Mouse (Mus musculus) heart, embryonic 16.5 days (tissue): ENCODE measurements around the gene Ndc1. TPM values are rescaled to one million over a fixed set of nuclear protein-coding genes. Genes with fewer than 3 reads are reported as not detected.
"Not testable (repeated sequence)": the region's sequence is repeated elsewhere in the genome, so short reads cannot be mapped to it uniquely, and the experiment has no call there.

ENCODE experiments used
- ATAC-seq: fragments of 200-750 bp; cut with Nextera tagmentation; replicated peaks from 2 replicates; pipeline ENCODE4 v1.8.0; 2017; ENCODE audit warnings: moderate number of reproducible peaks; ENCODE audit not compliant: insufficient read depth, low FRiP score; ENCODE audit errors: extremely low read depth
- H3K27ac ChIP-seq: fragments of 300-500 bp; sonication (generic); 2 replicates; pipeline ENCODE4 v1.5.1; 2014; ENCODE audit warnings: mild to moderate bottlenecking, low read length, control low read depth, moderate library complexity
- H3K27me3 ChIP-seq: fragments of 300-500 bp; sonication (generic); 2 replicates; pipeline ENCODE4 v1.6.1; 2014; ENCODE audit warnings: low read length, mixed read lengths; ENCODE audit not compliant: control insufficient read depth, insufficient read depth
- H3K36me3 ChIP-seq: fragments of 300-500 bp; sonication (generic); 2 replicates; pipeline ENCODE4 v1.6.1; 2014; ENCODE audit not compliant: control insufficient read depth, insufficient read depth
- H3K4me1 ChIP-seq: fragments of 300-500 bp; sonication (generic); 2 replicates; pipeline ENCODE4 v1.6.1; 2014; ENCODE audit warnings: low read length, mixed read lengths; ENCODE audit not compliant: control insufficient read depth, insufficient read depth
- H3K4me2 ChIP-seq: fragments of 300-500 bp; sonication (generic); 2 replicates; pipeline ENCODE4 v1.6.1; 2014; ENCODE audit warnings: low read depth, mild to moderate bottlenecking, control low read depth, low read length
- H3K4me3 ChIP-seq: fragments of 300-500 bp; sonication (generic); 2 replicates; pipeline ENCODE4 v1.5.1; 2014; ENCODE audit warnings: mild to moderate bottlenecking, control low read depth, low read length
- H3K9ac ChIP-seq: fragments of 300-500 bp; sonication (generic); 2 replicates; pipeline ENCODE4 v1.6.1; 2014; ENCODE audit warnings: low read length, control low read depth
- H3K9me3 ChIP-seq: fragments of 300-500 bp; sonication (generic); replicated peaks from 2 replicates; pipeline ENCODE4 v1.6.1; 2016; ENCODE audit warnings: low read length; ENCODE audit not compliant: control insufficient read depth
- WGBS: fragments of 180-500 bp; shearing (Covaris S2); extraction: QIAGEN DNeasy Blood & Tissue Kit; methylation state at CpG from one replicate; pipeline ENCODE4 v1.1.7; 2014; 5-methylcytosine and 5-hydroxymethylcytosine counted together
- polyA plus RNA-seq: library from polyadenylated mRNA; unstranded; fragments of >200 nt; fragmentation: Nextera tagmentation; extraction: Ambion mirVana; gene quantifications from 2 replicates; pipeline ENCODE4 v1.2.1, GENCODE M21; 2015

Gene Ndc1
- polyA plus RNA-seq, 1 experiment from 2014 or later: 23.4 TPM

GRCm38 (mm10) chr4:107344612-107345011 is 23.0 kb upstream of the Ndc1 start:
- no peaks in the 10 kb centered on the region for H3K4me1 ChIP-seq
- no peak overlapping the region for H3K4me2 ChIP-seq
- no peak overlapping the region for H3K9ac ChIP-seq
- 83% methylated on average over 7 of the region's 7 CpGs for WGBS
- H3K9me3 ChIP-seq: no peaks in the 10 kb centered on the region
- H3K27me3 ChIP-seq: no peaks in the 10 kb centered on the region
- no peak overlapping the region for H3K4me3 ChIP-seq
- peaks cover 3% of the 10 kb centered on the region; the same call in 1 of the 2 replicates for H3K36me3 ChIP-seq
- H3K27ac ChIP-seq: no peak overlapping the region
- ATAC-seq: no peak

GRCm38 (mm10) chr4:107347221-107347620 is 20.4 kb upstream of the Ndc1 start:
- 74% methylated on average over 6 of the region's 6 CpGs for WGBS
- Histone ChIP-seq H3K36me3 (peaks cover 3% of the 10 kb centered on the region; the same call in 1 of the 2 replicates), H3K27ac (no peak overlapping the region), H3K4me3 (no peak overlapping the region), H3K4me1 (no peaks in the 10 kb centered on the region), H3K4me2 (no peak overlapping the region), H3K9ac (no peak overlapping the region), H3K27me3 (no peaks in the 10 kb centered on the region), H3K9me3 (no peaks in the 10 kb centered on the region)
- ATAC-seq: no peak

- ATAC-seq: no peak
- Histone ChIP-seq H3K36me3 (peaks cover 3% of the 10 kb centered on the region; the same call in 1 of the 2 replicates), H3K27ac (no peak overlapping the region), H3K9ac (no peak overlapping the region), H3K4me3 (no peak overlapping the region), H3K4me1 (no peaks in the 10 kb centered on the region), H3K4me2 (no peak overlapping the region), H3K27me3 (no peaks in the 10 kb centered on the region), H3K9me3 (no peaks in the 10 kb centered on the region)
- 67% methylated on average over 20 of the region's 20 CpGs for WGBS
Measured at GRCm38 (mm10) chr4:107348529-107349310, 18.9 kb upstream of the Ndc1 start.

- Histone ChIP-seq H3K27ac (no peak overlapping the region), H3K4me3 (no peak overlapping the region), H3K36me3 (peaks cover 3% of the 10 kb centered on the region; the same call in 1 of the 2 replicates), H3K27me3 (no peaks in the 10 kb centered on the region), H3K4me1 (no peaks in the 10 kb centered on the region), H3K9ac (no peak overlapping the region), H3K4me2 (no peak overlapping the region), H3K9me3 (no peaks in the 10 kb centered on the region)
- ATAC-seq: no peak; the same call in 1 of the 2 replicates
- WGBS: 64% methylated on average over 8 of the region's 8 CpGs
Measured at GRCm38 (mm10) chr4:107349311-107350008, 18.1 kb upstream of the Ndc1 start.

- Histone ChIP-seq H3K36me3 (no peaks in the 10 kb centered on the region), H3K4me2 (no peak overlapping the region), H3K4me1 (no peaks in the 10 kb centered on the region), H3K27me3 (no peaks in the 10 kb centered on the region), H3K9ac (no peak overlapping the region), H3K9me3 (no peaks in the 10 kb centered on the region), H3K4me3 (no peak overlapping the region), H3K27ac (no peak overlapping the region)
- ATAC-seq: no peak
Measured at GRCm38 (mm10) chr4:107351368-107351767, 16.2 kb upstream of the Ndc1 start.

- Histone ChIP-seq H3K4me3 (no peak overlapping the region), H3K4me1 (no peaks in the 10 kb centered on the region), H3K4me2 (no peak overlapping the region), H3K27me3 (no peaks in the 10 kb centered on the region), H3K9me3 (no peaks in the 10 kb centered on the region), H3K36me3 (peaks cover 4% of the 10 kb centered on the region), H3K27ac (no peak overlapping the region), H3K9ac (no peak overlapping the region)
- WGBS: 77% methylated on average over 3 of the region's 3 CpGs
- ATAC-seq: no peak
Measured at GRCm38 (mm10) chr4:107353612-107354011, 14.0 kb upstream of the Ndc1 start.

- Histone ChIP-seq H3K4me1 (no peaks in the 10 kb centered on the region), H3K9ac (no peak overlapping the region), H3K4me3 (no peak overlapping the region), H3K4me2 (no peak overlapping the region), H3K27me3 (no peaks in the 10 kb centered on the region), H3K9me3 (no peaks in the 10 kb centered on the region), H3K36me3 (peaks cover 4% of the 10 kb centered on the region), H3K27ac (no peak overlapping the region)
- WGBS: 87% methylated on average over 5 of the region's 5 CpGs
- no peak for ATAC-seq
Measured at GRCm38 (mm10) chr4:107354126-107354525, 13.5 kb upstream of the Ndc1 start.

GRCm38 (mm10) chr4:107354543-107354942 is 13.0 kb upstream of the Ndc1 start:
- no peak overlapping the region for H3K9ac ChIP-seq
- ATAC-seq: no peak
- no peaks in the 10 kb centered on the region for H3K27me3 ChIP-seq
- H3K9me3 ChIP-seq: no peaks in the 10 kb centered on the region
- peaks cover 4% of the 10 kb centered on the region for H3K36me3 ChIP-seq
- 57% methylated on average over 4 of the region's 4 CpGs for WGBS
- no peak overlapping the region for H3K4me3 ChIP-seq
- no peak overlapping the region for H3K4me2 ChIP-seq
- no peak overlapping the region for H3K27ac ChIP-seq
- no peaks in the 10 kb centered on the region for H3K4me1 ChIP-seq

- ATAC-seq, H3K27me3 ChIP-seq, H3K27ac ChIP-seq, H3K9me3 ChIP-seq, H3K36me3 ChIP-seq, H3K4me2 ChIP-seq, H3K4me1 ChIP-seq, H3K9ac ChIP-seq, H3K4me3 ChIP-seq: not testable (repeated sequence)
- WGBS: 60% methylated on average over 8 of the region's 8 CpGs
Measured at GRCm38 (mm10) chr4:107357172-107357571, 10.4 kb upstream of the Ndc1 start.
